8 mouse cellular contexts compared by ENCODE assay signal in the genomic region with DNA sequence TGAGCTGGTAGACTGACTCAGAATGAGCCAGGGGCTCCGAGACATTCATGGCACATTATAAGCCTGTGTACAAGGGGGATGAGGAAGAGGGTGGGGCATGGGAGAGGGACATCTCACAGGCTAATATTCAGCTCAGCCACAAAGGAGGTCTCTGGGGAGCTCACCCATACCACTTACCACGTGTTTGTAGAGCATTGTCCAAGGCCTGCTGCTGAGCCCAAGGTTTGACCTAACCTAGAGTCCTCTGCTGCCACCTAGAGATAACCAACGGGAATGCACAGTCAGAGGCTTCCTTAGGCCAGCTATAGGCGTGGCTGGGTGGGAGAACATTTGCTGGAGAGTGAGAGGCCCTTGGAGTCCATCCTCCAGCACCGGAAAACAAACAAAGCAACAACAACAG. TPM values are rescaled to one million over a fixed set of nuclear protein-coding genes. Genes with fewer than 3 reads are reported as not detected.
DNase-seq lines count a peak whose midpoint lies in the region; ATAC-seq lines count a peak whose summit lies in the region.

No protein-coding gene starts in this region.

- no peaks in the 10 kb centered on the region for H3K4me1 ChIP-seq in intestine, embryonic 16.5 days (ENCODE audit: control insufficient read depth, insufficient read depth, low read length)
- no peaks in the 10 kb centered on the region for H3K4me1 ChIP-seq in limb, embryonic 12.5 days (replicated peaks)
- no peaks in the 10 kb centered on the region for H3K4me1 ChIP-seq in midbrain, embryonic 15.5 days

- H3K4me2 ChIP-seq in intestine, embryonic 16.5 days (ENCODE audit: low read depth, low read length) = no peak overlapping the region
- no peak overlapping the region for H3K4me2 ChIP-seq in limb, embryonic 12.5 days
- H3K4me2 ChIP-seq in midbrain, embryonic 15.5 days = no peak overlapping the region

- intact Hi-C loops in gastrocnemius, postnatal 36 days (cut with DNase I) = loop anchor here (5.0 kb wide), 1 partner anchor 86 kb away; the partner anchor contains the start of gene Sdad1

- WGBS in intestine, embryonic 16.5 days = 24% methylated on average over 5 of the region's 5 CpGs
- WGBS in limb, embryonic 12.5 days = 21% methylated on average over 5 of the region's 5 CpGs
- 25% methylated on average over 5 of the region's 5 CpGs for whole genome bisulfite sequencing in midbrain, embryonic 15.5 days

- no peaks in the 10 kb centered on the region for H3K36me3 ChIP-seq in intestine, embryonic 16.5 days (ENCODE audit: control insufficient read depth, insufficient read depth, low read length)
- no peaks in the 10 kb centered on the region for H3K36me3 ChIP-seq in limb, embryonic 12.5 days
- H3K36me3 ChIP-seq in midbrain, embryonic 15.5 days (replicated peaks) = no peaks in the 10 kb centered on the region

- H3K9ac ChIP-seq in intestine, embryonic 16.5 days (ENCODE audit: low read depth, low read length) = no peak overlapping the region
- H3K9ac ChIP-seq in limb, embryonic 12.5 days (replicated peaks) = no peak overlapping the region
- no peak overlapping the region for H3K9ac ChIP-seq in midbrain, embryonic 15.5 days

- H3K27ac ChIP-seq in intestine, embryonic 16.5 days (ENCODE audit: low read length) = no peak overlapping the region
- no peak overlapping the region for H3K27ac ChIP-seq in limb, embryonic 12.5 days
- H3K27ac ChIP-seq in midbrain, embryonic 15.5 days = no peak overlapping the region

- H3K4me3 ChIP-seq in intestine, embryonic 16.5 days (ENCODE audit: low read length) = no peak overlapping the region
- H3K4me3 ChIP-seq in limb, embryonic 12.5 days (replicated peaks) = no peak overlapping the region
- no peak overlapping the region for H3K4me3 ChIP-seq in midbrain, embryonic 15.5 days

- peak; percentile 30 for DNase-seq in 3134 (ENCODE audit: extremely low read depth, insufficient read length, low spot score)
- peak; percentile 68 to 92 for DNase-seq in adrenal gland, adult (ENCODE audit: inconsistent age in 2 of 2, low spot score in 1 of 2)
- DNase-seq in embryo, embryonic 11 days = peak; percentile 93
- DNase-seq in gastrocnemius, postnatal 36 days = peak; percentile 60 to 72
- peak; percentile 63 to 85 for DNase-seq in spleen, postnatal 10 days (ENCODE audit: low spot score in 2 of 2)

- peak; percentile 78 for ATAC-seq in intestine, embryonic 16.5 days
- ATAC-seq in limb, embryonic 12.5 days (ENCODE audit: insufficient number of reproducible peaks, insufficient read depth, low FRiP score, low TSS enrichment, low read depth) = peak; percentile 84
- peak; percentile 78 for ATAC-seq in midbrain, embryonic 15.5 days (replicated peaks)

- no peaks in the 10 kb centered on the region for H3K9me3 ChIP-seq in intestine, embryonic 16.5 days (ENCODE audit: control insufficient read depth, low read length)
- H3K9me3 ChIP-seq in limb, embryonic 12.5 days = no peaks in the 10 kb centered on the region
- no peaks in the 10 kb centered on the region for H3K9me3 ChIP-seq in midbrain, embryonic 15.5 days

- no peaks in the 10 kb centered on the region for H3K27me3 ChIP-seq in intestine, embryonic 16.5 days (replicated peaks; ENCODE audit: control insufficient read depth, insufficient read depth, low read length)
- peaks cover 10% of the 10 kb centered on the region for H3K27me3 ChIP-seq in limb, embryonic 12.5 days
- 0 out of 2 replicates have a peak, but pooled peaks cover 10% of the 10 kb centered on the region for H3K27me3 ChIP-seq in midbrain, embryonic 15.5 days (replicated peaks)

RNA-seq across cellular contexts. Expression of gene Nup54, which starts 36.9 kb away (rescaled TPM):
- total RNA-seq in gastrocnemius, postnatal 36 days (2021) = 1 to 10 TPM; 8.1 to 8.2 TPM
- polyA plus RNA-seq in intestine, embryonic 16.5 days (2015; fragmentation: Nextera tagmentation; extraction: Ambion mirVana) = 39.1 and 53.0 TPM in 2 replicates
- 66.8 and 68.1 TPM in 2 replicates for polyA plus RNA-seq in limb, embryonic 12.5 days (2016; fragmentation: Nextera tagmentation; extraction: Ambion mirVana)
- 50.5 and 56.4 TPM in 2 replicates for polyA plus RNA-seq in midbrain, embryonic 15.5 days (2015; fragmentation: Nextera tagmentation; extraction: Ambion mirVana)

RNA-seq across cellular contexts. Expression of gene Cxcl10, which starts 49.5 kb away (rescaled TPM):
- under 1 TPM in 1 of 2 experiments, not detected in 1; 0.23 TPM for total RNA-seq in gastrocnemius, postnatal 36 days (2021)
- polyA plus RNA-seq in intestine, embryonic 16.5 days (2015; fragmentation: Nextera tagmentation; extraction: Ambion mirVana) = 2.0 and 3.3 TPM in 2 replicates
- polyA plus RNA-seq in limb, embryonic 12.5 days (2016; fragmentation: Nextera tagmentation; extraction: Ambion mirVana) = 0.29 and 0.32 TPM in 2 replicates
- 0.21 and 0.42 TPM in 2 replicates for polyA plus RNA-seq in midbrain, embryonic 15.5 days (2015; fragmentation: Nextera tagmentation; extraction: Ambion mirVana)

Comparison
In these comparisons a context has a peak if more than half of its experiments do, and no peak if none do; other contexts are left out.
1. DNase-seq: peak in every context shown above with its lines; median percentile 93 in embryo, embryonic 11 days; 80 in adrenal gland, adult; 74 in spleen, postnatal 10 days; 66 in gastrocnemius, postnatal 36 days; 30 in 3134.